Mouse (Mus musculus) gastrocnemius, postnatal 4 days (tissue): ENCODE data around the gene Tmem129. TPM values are rescaled to one million over a fixed set of nuclear protein-coding genes. Genes with fewer than 3 reads are reported as not detected.

Experiments
- DNase-seq, 2 experiments: peaks; one replicate each; pipeline ENCODE4 v3.0.0; 2021 to 2022; ENCODE audit warnings: low spot score in 2 of 2, mixed read lengths in 2 of 2
- total RNA-seq, 2 experiments: library from RNA; stranded (reverse); gene quantifications; 2 replicates each; pipeline ENCODE4 v1.2.3; 2021

The Tmem129 gene
- total RNA-seq, 2 experiments from 2014 or later, result 26.5 to 27.1 TPM

- DNase-seq, result no peak
Measured at GRCm38 (mm10) chr5:33651017-33651416, 7.2 kb downstream of the Tmem129 start.

GRCm38 (mm10) chr5:33640652-33641051, 17.6 kb downstream of the Tmem129 start:
- DNase-seq, result no peak

- no peak for DNase-seq
Measured at GRCm38 (mm10) chr5:33638826-33639225, 19.4 kb downstream of the Tmem129 start.

GRCm38 (mm10) chr5:33637606-33638350, 20.4 kb downstream of the Tmem129 start:
- DNase-seq, result no peak

GRCm38 (mm10) chr5:33635361-33635760, 22.9 kb downstream of the Tmem129 start:
- DNase-seq, result no peak

- no peak for DNase-seq
Measured at GRCm38 (mm10) chr5:33632526-33632925, 25.7 kb downstream of the Tmem129 start.

- no peak for DNase-seq
Measured at GRCm38 (mm10) chr5:33630615-33631014, 27.6 kb downstream of the Tmem129 start.

GRCm38 (mm10) chr5:33630061-33630460, 28.2 kb downstream of the Tmem129 start:
- DNase-seq, result peak in 1 of 2 experiments; percentile 24

- DNase-seq, result peak; percentile 100
Measured at GRCm38 (mm10) chr5:33629301-33629987, 28.8 kb downstream of the Tmem129 start, which contains the start of the genes Fam53a and Gm9903. Fam53a (minus strand) TSS chr5:33629635. Gm9903 (plus strand) TSS chr5:33629925.

GRCm38 (mm10) chr5:33628820-33629300, 29.4 kb downstream of the Tmem129 start:
- peak in 1 of 2 experiments; percentile 22 for DNase-seq

- DNase-seq, result no peak
Measured at GRCm38 (mm10) chr5:33627968-33628367, 30.2 kb downstream of the Tmem129 start.

- DNase-seq, result no peak
Measured at GRCm38 (mm10) chr5:33623766-33624165, 34.5 kb downstream of the Tmem129 start.

GRCm38 (mm10) chr5:33622671-33623070, 35.5 kb downstream of the Tmem129 start:
- DNase-seq, result no peak

- no peak for DNase-seq
Measured at GRCm38 (mm10) chr5:33614391-33614790, 43.8 kb downstream of the Tmem129 start.

GRCm38 (mm10) chr5:33611795-33612194, 46.4 kb downstream of the Tmem129 start:
- no peak for DNase-seq

GRCm38 (mm10) chr5:33609226-33609625, 49.0 kb downstream of the Tmem129 start:
- no peak for DNase-seq

GRCm38 (mm10) chr5:33607434-33607833, 50.8 kb downstream of the Tmem129 start:
- DNase-seq, result no peak

- no peak for DNase-seq
Measured at GRCm38 (mm10) chr5:33606631-33607030, 51.6 kb downstream of the Tmem129 start.

- no peak for DNase-seq
Measured at GRCm38 (mm10) chr5:33605314-33605713, 52.9 kb downstream of the Tmem129 start.
